Mouse (Mus musculus) granulocyte monocyte progenitor cell, adult 5-6 weeks (primary cell): ENCODE results near the gene Mier3. TPM values are rescaled to one million over a fixed set of nuclear protein-coding genes. Genes with fewer than 3 reads are reported as not detected.

ENCODE experiments used
- ATAC-seq: replicated peaks from 2 replicates; pipeline ENCODE4 v1.8.0; 2016; ENCODE audit warnings: mild to moderate bottlenecking, moderate TSS enrichment, inconsistent platforms; ENCODE audit not compliant: poor library complexity, severe bottlenecking
- total RNA-seq, 2 experiments: library from RNA; stranded (forward) in 1 of 2; stranded (reverse) in 1 of 2; fragments of 200-712, 200-1000 nt in 1 of 2; fragments of >200 nt in 1 of 2; fragmentation: Nextera tagmentation in 1 of 2; gene quantifications; 2 replicates each; pipeline ENCODE4 v1.2.3; 2014 to 2017

The Mier3 gene
- total RNA-seq, 2 experiments from 2014 or later = 30.9 to 51.9 TPM

DNA sequence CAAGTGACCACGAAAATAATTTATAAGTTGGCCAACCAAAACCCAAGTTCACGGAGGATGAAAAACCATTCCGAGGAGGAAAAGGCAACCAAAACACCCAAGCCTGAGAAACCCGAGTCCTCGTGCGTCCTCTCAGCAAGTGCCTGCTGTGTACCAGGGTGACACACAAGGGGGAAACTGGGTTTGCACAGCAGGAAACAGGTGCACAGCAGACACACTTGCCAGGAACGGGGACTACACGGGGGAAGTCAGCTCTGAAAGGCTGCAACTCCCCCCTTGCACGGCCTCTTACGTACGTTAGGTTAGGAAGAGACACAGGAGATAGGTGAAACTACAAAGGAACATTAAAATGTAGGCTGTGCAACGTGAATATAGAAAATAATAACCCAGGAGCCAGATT lies 81.7 kb downstream of the Mier3 start:
- ATAC-seq = no peak

Other genes starting within 250 kb of the Mier3 start
- gene Gpbp1, start 190.9 kb upstream of the Mier3 start, total RNA-seq (2014; fragmentation: Nextera tagmentation) = 78.4 and 87.0 TPM in 2 replicates
- gene Gpbp1, start 190.9 kb upstream of the Mier3 start, total RNA-seq (2017) = 140 and 154 TPM in 2 replicates
- gene Gm49496, start 131.0 kb upstream of the Mier3 start, total RNA-seq (2014; fragmentation: Nextera tagmentation) = not detected in 2 replicates
- not detected in 2 replicates for gene Gm49496, start 131.0 kb upstream of the Mier3 start, total RNA-seq (2017)
- not detected in 2 replicates for gene Gm10198, start 88.2 kb upstream of the Mier3 start, total RNA-seq (2014; fragmentation: Nextera tagmentation)
- not detected in 2 replicates for gene Gm10198, start 88.2 kb upstream of the Mier3 start, total RNA-seq (2017)
- 33.6 and 43.6 TPM in 2 replicates for gene Map3k1, start 128.0 kb downstream of the Mier3 start, total RNA-seq (2014; fragmentation: Nextera tagmentation)
- 54.3 and 66.2 TPM in 2 replicates for gene Map3k1, start 128.0 kb downstream of the Mier3 start, total RNA-seq (2017)